Mouse (Mus musculus) E14TG2a.4 (cell line): Measurements from ENCODE around the gene Zfp131.

Source experiments
- CTCF ChIP-seq: conservative IDR thresholded peaks from 2 replicates; pipeline ENCODE4 v1.5.1; 2014; ENCODE audit warnings: low read length
- POU5F1 ChIP-seq: IDR thresholded peaks from 2 replicates; pipeline ENCODE4 v1.6.1; 2014; ENCODE audit warnings: low read length, borderline replicate concordance

DNA sequence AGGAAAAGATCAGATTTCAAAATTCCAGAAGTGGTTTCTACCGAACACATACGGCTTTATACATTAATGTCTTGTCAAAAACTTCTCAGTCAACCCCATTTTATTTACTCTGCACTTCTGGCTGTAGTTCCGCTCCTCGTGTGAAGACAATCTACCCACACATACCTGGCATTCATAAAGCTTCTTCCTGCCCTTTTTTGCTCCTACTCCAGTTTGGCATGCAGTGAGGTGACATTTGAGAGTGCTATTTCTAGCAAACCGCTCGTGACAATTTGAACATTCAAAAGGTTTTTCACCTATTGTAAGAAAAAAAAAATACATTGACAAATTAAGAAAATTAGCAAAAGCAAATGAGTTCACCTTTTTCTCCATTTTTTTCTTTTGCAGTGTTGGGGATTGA, 22.1 kb downstream of the Zfp131 start:
- no peak for TF ChIP-seq CTCF
- no peak for TF ChIP-seq POU5F1
